Mouse (Mus musculus): ENCODE data around the gene Nfkbie.
A peak's percentile ranks its signal among the peaks of the same experiment; 100 is the strongest.

Gene Nfkbie

GRCm38 (mm10) chr17:45544001-45544872 lies 11.3 kb upstream of the Nfkbie start:
- DNase-seq = peak; percentile 60

- DNase-seq = peak; percentile 61
Observed at GRCm38 (mm10) chr17:45544873-45545277, 10.6 kb upstream of the Nfkbie start.

GRCm38 (mm10) chr17:45545278-45545961 lies 10.1 kb upstream of the Nfkbie start:
- DNase-seq = peak; percentile 51

- DNase-seq = peak; percentile 65
Observed at GRCm38 (mm10) chr17:45546941-45547340, 8.6 kb upstream of the Nfkbie start.

- peak; percentile 52 for DNase-seq
Observed at GRCm38 (mm10) chr17:45547461-45548190, 7.9 kb upstream of the Nfkbie start.

- DNase-seq = peak; percentile 73
Observed at GRCm38 (mm10) chr17:45548541-45549512, 6.7 kb upstream of the Nfkbie start.

GRCm38 (mm10) chr17:45549617-45550181 lies 5.8 kb upstream of the Nfkbie start, which contains the start of gene Tmem151b:
Tmem151b (minus strand) TSS chr17:45549677.
- DNase-seq = peak; percentile 78

- DNase-seq = peak; percentile 47
Observed at GRCm38 (mm10) chr17:45550253-45550652, 5.2 kb upstream of the Nfkbie start.

GRCm38 (mm10) chr17:45551249-45551796 lies 4.2 kb upstream of the Nfkbie start:
- DNase-seq = no peak

- peak; percentile 84 for DNase-seq
Observed at GRCm38 (mm10) chr17:45551816-45552451, 3.6 kb upstream of the Nfkbie start.

GRCm38 (mm10) chr17:45553065-45553464 lies 2.4 kb upstream of the Nfkbie start:
- no peak for DNase-seq

- DNase-seq = peak; percentile 19
Observed at GRCm38 (mm10) chr17:45554420-45554819, 1.1 kb upstream of the Nfkbie start.

GRCm38 (mm10) chr17:45556107-45556489 lies 595 bp downstream of the Nfkbie start:
- DNase-seq = peak; percentile 32

GRCm38 (mm10) chr17:45556514-45557245 lies 1.2 kb downstream of the Nfkbie start:
- DNase-seq = no peak

- DNase-seq = no peak
Observed at GRCm38 (mm10) chr17:45557246-45557824, 1.8 kb downstream of the Nfkbie start.

GRCm38 (mm10) chr17:45557998-45558862 lies 2.7 kb downstream of the Nfkbie start:
- DNase-seq = no peak

GRCm38 (mm10) chr17:45559732-45560525 lies 4.4 kb downstream of the Nfkbie start:
- DNase-seq = peak; percentile 70

GRCm38 (mm10) chr17:45563216-45563615 lies 7.7 kb downstream of the Nfkbie start:
- DNase-seq = no peak
